Mouse (Mus musculus) neutrophil, adult 5-6 weeks (primary cell): ENCODE results near the gene Meox1. TPM values are rescaled to one million over a fixed set of nuclear protein-coding genes. Genes with fewer than 3 reads are reported as not detected.

ENCODE experiments used
- ATAC-seq: fragments of 151-379, 151-347 bp; 2 replicates; pipeline ENCODE4 v1.8.0; 2017; ENCODE audit warnings: mild to moderate bottlenecking, moderate TSS enrichment; ENCODE audit not compliant: insufficient number of reproducible peaks, poor library complexity, low FRiP score, severe bottlenecking; ENCODE audit errors: extremely low read depth
- total RNA-seq: library from RNA; stranded (forward); fragments of 200-1000 nt; gene quantifications from 2 replicates; pipeline ENCODE4 v1.2.3, GENCODE M21; 2017

Meox1 gene
- total RNA-seq, 1 experiment from 2014 or later: not detected

GRCm38 (mm10) chr11:101905115-101905514, 10.9 kb upstream of the Meox1 start:
- ATAC-seq: 0 out of 2 replicates have a peak, but pooled peaks have one; percentile 13

- no peak for ATAC-seq
These were observed 7.1 kb upstream of the Meox1 start for GRCm38 (mm10) chr11:101901309-101901708.

GRCm38 (mm10) chr11:101898328-101898727, 4.2 kb upstream of the Meox1 start:
- no peak for ATAC-seq

GRCm38 (mm10) chr11:101896546-101897361, 2.6 kb upstream of the Meox1 start:
- no peak for ATAC-seq

- ATAC-seq: no peak
These were observed 614 bp downstream of the Meox1 start for GRCm38 (mm10) chr11:101893560-101893959.

- no peak for ATAC-seq
These were observed 2.7 kb downstream of the Meox1 start for GRCm38 (mm10) chr11:101891451-101891850.

GRCm38 (mm10) chr11:101889781-101890180, 4.4 kb downstream of the Meox1 start:
- ATAC-seq: no peak

- no peak for ATAC-seq
These were observed 5.4 kb downstream of the Meox1 start for GRCm38 (mm10) chr11:101888820-101889219.

- no peak for ATAC-seq
These were observed 7.7 kb downstream of the Meox1 start for GRCm38 (mm10) chr11:101886436-101886835.

- no peak for ATAC-seq
These were observed 8.3 kb downstream of the Meox1 start for GRCm38 (mm10) chr11:101885881-101886319.

- no peak for ATAC-seq
These were observed 8.9 kb downstream of the Meox1 start for GRCm38 (mm10) chr11:101885232-101885631.

- ATAC-seq: no peak
These were observed 10.3 kb downstream of the Meox1 start for GRCm38 (mm10) chr11:101883911-101884310.

- ATAC-seq: no peak
These were observed 11.5 kb downstream of the Meox1 start for GRCm38 (mm10) chr11:101882500-101883290.

GRCm38 (mm10) chr11:101881604-101882071, 12.5 kb downstream of the Meox1 start:
- no peak for ATAC-seq

- ATAC-seq: no peak
These were observed 13.0 kb downstream of the Meox1 start for GRCm38 (mm10) chr11:101881185-101881584.

GRCm38 (mm10) chr11:101879672-101880071, 14.5 kb downstream of the Meox1 start:
- ATAC-seq: no peak

- ATAC-seq: no peak
These were observed 15.5 kb downstream of the Meox1 start for GRCm38 (mm10) chr11:101878696-101879095.

GRCm38 (mm10) chr11:101874978-101875377, 19.2 kb downstream of the Meox1 start:
- no peak for ATAC-seq

GRCm38 (mm10) chr11:101873909-101874308, 20.3 kb downstream of the Meox1 start:
- ATAC-seq: no peak

GRCm38 (mm10) chr11:101871435-101871834, 22.7 kb downstream of the Meox1 start:
- ATAC-seq: no peak
